Mouse (Mus musculus) bone marrow, adult 2 months (tissue): ENCODE data around the gene Map2k1.

ENCODE experiments used
- CTCF ChIP-seq: fragments of 200-500 bp; IDR thresholded peaks from 2 replicates; pipeline ENCODE4 v1.5.1; 2011; ENCODE audit warnings: low read length, control low read depth; ENCODE audit not compliant: control insufficient read depth, insufficient read depth
- POLR2A ChIP-seq: fragments of 200-500 bp; IDR thresholded peaks from 2 replicates; pipeline ENCODE4 v1.6.1; 2011; ENCODE audit warnings: low read depth, mild to moderate bottlenecking, control low read depth, low read length, borderline replicate concordance; ENCODE audit not compliant: control insufficient read depth

DNA sequence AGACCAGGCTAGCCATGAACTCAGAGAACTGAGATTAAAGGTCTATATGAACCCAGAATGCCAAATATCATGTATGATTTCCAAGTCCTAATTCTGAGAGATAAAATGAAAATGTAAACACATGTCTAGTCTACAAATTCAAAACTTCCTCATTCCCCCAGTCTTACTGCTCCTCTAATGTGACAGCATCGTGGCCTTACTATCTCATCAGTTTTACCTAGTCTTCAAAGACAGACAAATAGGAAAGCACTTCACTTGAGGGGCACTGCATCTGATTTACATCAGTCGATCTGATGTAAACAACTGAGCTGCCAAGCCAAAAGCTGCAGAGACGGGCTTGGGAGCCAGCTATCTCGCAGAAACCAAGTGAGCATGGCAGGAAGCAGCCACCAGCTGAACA is 37.3 kb downstream of the Map2k1 start:
- TF ChIP-seq CTCF (no peak), POLR2A (no peak)
